Mouse (Mus musculus) ES-E14 (cell line): ENCODE results near the gene Tmem185b. TPM values are rescaled to one million over a fixed set of nuclear protein-coding genes. Genes with fewer than 3 reads are reported as not detected.
A peak's percentile ranks its signal among the peaks of the same experiment; 100 is the strongest.

Experiments used
- DNase-seq: peaks from one replicate; pipeline ENCODE4 v3.0.0-alpha.2; 2013; ENCODE audit warnings: low read depth, low spot score
- H3K27ac ChIP-seq: 2 replicates; pipeline ENCODE4 v1.5.1; 2012; ENCODE audit warnings: low read depth, mild to moderate bottlenecking, low read length, moderate library complexity, mixed read lengths; ENCODE audit not compliant: poor library complexity, insufficient read depth, severe bottlenecking
- H3K36me3 ChIP-seq: 2 replicates; pipeline ENCODE4 v1.6.1; 2012; ENCODE audit warnings: mild to moderate bottlenecking, low read length, moderate library complexity, mixed read lengths; ENCODE audit not compliant: control insufficient read depth, poor library complexity, insufficient read depth, severe bottlenecking
- H3K4me1 ChIP-seq, 2 experiments: fragments of 150-350 bp in 1 of 2; sonication (generic) in 1 of 2; 2 replicates each; pipeline ENCODE4 v1.6.1; 2012; ENCODE audit warnings: low read length in 2 of 2, mild to moderate bottlenecking in 1 of 2, mixed read lengths in 1 of 2; ENCODE audit not compliant: control insufficient read depth in 2 of 2, insufficient read depth in 2 of 2, poor library complexity in 1 of 2
- H3K4me3 ChIP-seq, 2 experiments: fragments of 150-350 bp in 1 of 2; sonication (generic) in 1 of 2; 2 replicates each; pipeline ENCODE4 v1.5.1; 2012; ENCODE audit warnings: low read length in 2 of 2, low read depth in 1 of 2, mild to moderate bottlenecking in 1 of 2, mixed read lengths in 1 of 2; ENCODE audit not compliant: insufficient read depth in 1 of 2, poor library complexity in 1 of 2, severe bottlenecking in 1 of 2
- H3K9ac ChIP-seq: 2 replicates; pipeline ENCODE4 v1.6.1; 2012; ENCODE audit warnings: low read depth, mild to moderate bottlenecking, low read length, mixed read lengths; ENCODE audit not compliant: poor library complexity, insufficient read depth, severe bottlenecking
- H3K9me3 ChIP-seq: fragments of 150-350 bp; sonication (generic); 2 replicates; pipeline ENCODE4 v1.6.1; 2012; ENCODE audit warnings: low read depth, mild to moderate bottlenecking, low read length; ENCODE audit not compliant: control insufficient read depth, insufficient read depth
- CHD2 ChIP-seq: IDR thresholded peaks from 2 replicates; pipeline ENCODE4 v1.6.1; 2014; ENCODE audit warnings: mild to moderate bottlenecking, low read depth, low read length, inconsistent platforms
- HCFC1 ChIP-seq: IDR thresholded peaks from 2 replicates; pipeline ENCODE4 v1.6.1; 2012; ENCODE audit warnings: low read length, inconsistent platforms, borderline replicate concordance; ENCODE audit not compliant: insufficient read depth
- MAFK ChIP-seq: IDR thresholded peaks from 2 replicates; pipeline ENCODE4 v1.6.1; 2014; ENCODE audit warnings: mild to moderate bottlenecking, low read depth, low read length, inconsistent platforms; ENCODE audit not compliant: insufficient read depth
- ZC3H11A ChIP-seq: IDR thresholded peaks from 2 replicates; pipeline ENCODE4 v1.6.1; 2012; ENCODE audit warnings: low read depth, mild to moderate bottlenecking, inconsistent platforms, low read length, borderline replicate concordance
- ZNF384 ChIP-seq: IDR thresholded peaks from 2 replicates; pipeline ENCODE4 v1.6.1; 2012; ENCODE audit warnings: low read depth, low read length, inconsistent platforms
- in situ Hi-C, 2 experiments: fragments of 600-800 bp; cut with MboI; formaldehyde crosslinking; loops; one replicate each; pipeline ENCODE4 v1.15.1; 2025; ENCODE audit warnings: low sequenced_read_pairs in 2 of 2, inconsistent platforms in 1 of 2; ENCODE audit not compliant: unreplicated experiment in 2 of 2
- total RNA-seq: library from RNA; depleted of rRNA; stranded (reverse); fragments of 300-350 nt; gene quantifications from 2 replicates; pipeline ENCODE4 v1.2.3, GENCODE M21; 2012; rRNA removed

The Tmem185b gene
- 27.0 and 49.6 TPM in 2 replicates for total RNA-seq

GRCm38 (mm10) chr1:119525689-119526591 is at the start of gene Tmem185b:
Gene Tmem185b (plus strand): TSS chr1:119526160.
- peak within 1 kb of the TSS; percentile 91 for H3K9ac ChIP-seq
- H3K4me3 ChIP-seq = peak within 1 kb of the TSS; percentile 78
- TF ChIP-seq HCFC1 (0 out of 2 replicates have a peak, but pooled peaks have one; percentile 11), CHD2 (no peak)
- peak within 1 kb of the TSS; percentile 52; the same call in 1 of the 2 replicates for H3K27ac ChIP-seq
- in situ Hi-C loops = no loop called here
- H3K9me3 ChIP-seq = no peaks in the 10 kb centered on the region
- H3K4me1 ChIP-seq = peaks cover 0 to 9% of the 10 kb centered on the region in 2 experiments; a peak in 2 of 4 replicates
- H3K36me3 ChIP-seq = peaks cover 15% of the 10 kb centered on the region; the same call in 1 of the 2 replicates
- peak; percentile 65 for DNase-seq

- TF ChIP-seq HCFC1 (no peak), ZNF384 (no peak), MAFK (no peak), CHD2 (no peak), ZC3H11A (no peak)
Measured at GRCm38 (mm10) chr1:119476905-119477353, 49.0 kb upstream of the Tmem185b start.

GRCm38 (mm10) chr1:119479641-119480040 is 46.3 kb upstream of the Tmem185b start:
- Histone ChIP-seq H3K27ac (no peak overlapping the region), H3K4me1 (peaks cover 0 to 5% of the 10 kb centered on the region in 2 experiments; a peak in 1 of 4 replicates), H3K9ac (no peak overlapping the region), H3K4me3 (no peak overlapping the region), H3K9me3 (no peaks in the 10 kb centered on the region), H3K36me3 (peaks cover 4% of the 10 kb centered on the region; the same call in 1 of the 2 replicates)
- TF ChIP-seq MAFK (no peak), ZC3H11A (no peak), ZNF384 (no peak), HCFC1 (no peak), CHD2 (no peak)
- in situ Hi-C loops = loop anchor here in 1 of 2 experiments (10.0 kb wide), 1 partner anchor 385 kb away; no protein-coding TSS in a partner anchor
- no peak for DNase-seq

More at GRCm38 (mm10) chr1:119476905-119477353, 49.0 kb upstream of the Tmem185b start:
- no peak for DNase-seq
- Histone ChIP-seq H3K4me3 (no peak overlapping the region), H3K4me1 (peaks cover 0 to 6% of the 10 kb centered on the region in 2 experiments; a peak in 2 of 4 replicates), H3K9me3 (no peaks in the 10 kb centered on the region), H3K9ac (no peak overlapping the region), H3K36me3 (peaks cover 6% of the 10 kb centered on the region; the same call in 1 of the 2 replicates), H3K27ac (no peak overlapping the region)
- in situ Hi-C loops = no loop called here

GRCm38 (mm10) chr1:119480678-119481077 is 45.3 kb upstream of the Tmem185b start:
- no peak overlapping the region for H3K4me3 ChIP-seq
- DNase-seq = no peak
- no peak overlapping the region for H3K27ac ChIP-seq
- H3K9me3 ChIP-seq = no peaks in the 10 kb centered on the region
- H3K9ac ChIP-seq = no peak overlapping the region
- peaks cover 0 to 5% of the 10 kb centered on the region in 2 experiments; a peak in 1 of 4 replicates for H3K4me1 ChIP-seq
- H3K36me3 ChIP-seq = peaks cover 2% of the 10 kb centered on the region; the same call in 1 of the 2 replicates
- TF ChIP-seq MAFK = no peak
- TF ChIP-seq HCFC1 = no peak
- in situ Hi-C loops = loop anchor here in 1 of 2 experiments (10.0 kb wide), 1 partner anchor 386 kb away; no protein-coding TSS in a partner anchor
